Mouse (Mus musculus): Measurements from ENCODE around the gene Scgb2b19. TPM values are rescaled to one million over a fixed set of nuclear protein-coding genes. Genes with fewer than 3 reads are reported as not detected.
"Not testable (repeated sequence)": the region's sequence is repeated elsewhere in the genome, so short reads cannot be mapped to it uniquely, and the experiment has no call there.

Scgb2b19 gene
- polyA plus RNA-seq (2017; shearing (Covaris generic)), result not detected

DNA sequence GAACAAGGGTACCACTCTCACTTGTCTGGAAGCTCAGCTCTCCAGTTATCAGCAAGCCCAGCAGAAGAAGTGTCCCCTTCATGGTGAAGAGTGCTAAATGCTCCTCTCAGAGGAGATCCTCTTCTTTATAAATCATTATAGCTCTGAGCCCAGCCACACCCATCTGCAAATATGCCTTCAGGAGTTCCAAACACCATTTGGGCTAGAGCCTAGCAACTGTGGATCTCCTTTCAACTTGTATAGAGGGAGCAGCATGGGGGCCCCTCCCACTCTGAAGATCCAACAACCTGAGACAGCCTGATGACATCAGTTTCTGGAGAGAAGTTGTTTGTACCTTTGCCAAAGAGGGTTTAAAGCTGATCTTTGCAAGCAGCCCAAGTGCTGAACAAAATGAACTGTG is at the start of gene Scgb2b19:
Scgb2b19 (minus strand) TSS at position 101 of the 400 bp plus-strand sequence.
- not testable (repeated sequence) for ATAC-seq

GRCm38 (mm10) chr7:33286991-33287390 is 6.9 kb upstream of the Scgb2b19 start, which contains the start of gene Scgb1b19:
Gene Scgb1b19, plus strand, starts transcription at chr7:33287291.
- ATAC-seq, result not testable (repeated sequence)

Other genes starting within 250 kb of the Scgb2b19 start
- gene Scgb2b17, start 223.8 kb downstream of the Scgb2b19 start, polyA plus RNA-seq (2017; shearing (Covaris generic)), result not detected
- not detected for gene Scgb1b17, start 216.9 kb downstream of the Scgb2b19 start, polyA plus RNA-seq (2017; shearing (Covaris generic))
- gene Scgb2b18, start 106.5 kb downstream of the Scgb2b19 start, polyA plus RNA-seq (2017; shearing (Covaris generic)), result not detected
- gene Scgb1b18, start 94.8 kb downstream of the Scgb2b19 start, polyA plus RNA-seq (2017; shearing (Covaris generic)), result not detected
- gene Scgb1b19, start 7.0 kb upstream of the Scgb2b19 start, polyA plus RNA-seq (2017; shearing (Covaris generic)), result not detected
- gene Scgb2b20, start 86.0 kb upstream of the Scgb2b19 start, polyA plus RNA-seq (2017; shearing (Covaris generic)), result not detected
- not detected for gene Scgb1b20, start 92.9 kb upstream of the Scgb2b19 start, polyA plus RNA-seq (2017; shearing (Covaris generic))
- gene Scgb2b21, start 240.1 kb upstream of the Scgb2b19 start, polyA plus RNA-seq (2017; shearing (Covaris generic)), result not detected